Mouse (Mus musculus) liver, embryonic 12.5 days (tissue): Measurements from ENCODE around the gene Sesn3. TPM values are rescaled to one million over a fixed set of nuclear protein-coding genes. Genes with fewer than 3 reads are reported as not detected.

Experiments used
- ATAC-seq: fragments of 200-750 bp; cut with Nextera tagmentation; 2 replicates; pipeline ENCODE4 v1.8.0; 2017; ENCODE audit warnings: moderate number of reproducible peaks, mild to moderate bottlenecking, moderate library complexity
- H3K27ac ChIP-seq: fragments of 300-500 bp; sonication (generic); 2 replicates; pipeline ENCODE4 v1.5.1; 2016; ENCODE audit warnings: mild to moderate bottlenecking
- H3K27me3 ChIP-seq: fragments of 300-500 bp; sonication (generic); replicated peaks from 2 replicates; pipeline ENCODE4 v1.6.1; 2016; ENCODE audit warnings: mild to moderate bottlenecking, moderate library complexity
- H3K36me3 ChIP-seq: fragments of 300-500 bp; sonication (generic); 2 replicates; pipeline ENCODE4 v1.6.1; 2016; ENCODE audit warnings: mild to moderate bottlenecking, moderate library complexity
- H3K4me1 ChIP-seq: fragments of 300-500 bp; sonication (generic); 2 replicates; pipeline ENCODE4 v1.6.1; 2016
- H3K4me2 ChIP-seq: fragments of 300-500 bp; sonication (generic); 2 replicates; pipeline ENCODE4 v1.6.1; 2016; ENCODE audit warnings: mild to moderate bottlenecking, moderate library complexity
- H3K4me3 ChIP-seq: fragments of 300-500 bp; sonication (generic); 2 replicates; pipeline ENCODE4 v1.5.1; 2016; ENCODE audit warnings: mild to moderate bottlenecking, moderate library complexity
- H3K9ac ChIP-seq: fragments of 300-500 bp; sonication (generic); 2 replicates; pipeline ENCODE4 v1.6.1; 2016; ENCODE audit warnings: mild to moderate bottlenecking, moderate library complexity
- H3K9me3 ChIP-seq: fragments of 300-500 bp; sonication (generic); replicated peaks from 2 replicates; pipeline ENCODE4 v1.6.1; 2016; ENCODE audit warnings: mild to moderate bottlenecking, moderate library complexity
- WGBS: fragments of 180-500 bp; shearing (Covaris S2); methylation state at CpG from one replicate; pipeline ENCODE4 v1.1.7; 2016; ENCODE audit not compliant: insufficient replicate concordance; 5-methylcytosine and 5-hydroxymethylcytosine counted together
- polyA plus RNA-seq: library from polyadenylated mRNA; unstranded; fragments of >200 nt; fragmentation: Nextera tagmentation; extraction: Ambion mirVana; gene quantifications from 2 replicates; pipeline ENCODE4 v1.2.1, GENCODE M21; 2016

Gene Sesn3
- polyA plus RNA-seq, 1 experiment from 2014 or later = 2.4 TPM

DNA sequence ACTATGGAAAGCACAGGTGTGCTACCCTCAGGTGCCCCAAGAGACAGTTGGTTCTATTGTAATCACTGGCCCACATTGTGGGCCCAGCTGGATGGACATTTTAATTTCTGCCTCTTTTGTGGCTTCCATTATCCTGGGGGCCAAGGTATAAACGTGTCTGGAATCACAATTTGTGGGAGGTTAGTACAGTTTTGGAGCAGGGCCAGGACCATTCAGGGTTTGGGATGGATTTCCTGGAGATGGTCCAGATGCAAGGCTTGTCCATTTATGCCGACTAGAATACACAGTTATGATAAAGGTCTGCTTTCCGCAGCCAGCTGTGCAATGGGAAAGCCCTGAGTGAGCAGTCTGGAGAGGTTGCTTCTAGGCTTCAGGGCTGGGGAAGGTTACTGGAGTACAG is 13.7 kb upstream of the Sesn3 start:
- no peaks in the 10 kb centered on the region for H3K36me3 ChIP-seq
- H3K27ac ChIP-seq = no peak overlapping the region
- 45% methylated on average over 3 of the region's 3 CpGs for WGBS
- no peak overlapping the region for H3K4me3 ChIP-seq
- no peaks in the 10 kb centered on the region for H3K4me1 ChIP-seq
- H3K27me3 ChIP-seq = no peaks in the 10 kb centered on the region
- no peak for ATAC-seq
- no peaks in the 10 kb centered on the region for H3K9me3 ChIP-seq
- no peak overlapping the region for H3K4me2 ChIP-seq
- H3K9ac ChIP-seq = no peak overlapping the region

DNA sequence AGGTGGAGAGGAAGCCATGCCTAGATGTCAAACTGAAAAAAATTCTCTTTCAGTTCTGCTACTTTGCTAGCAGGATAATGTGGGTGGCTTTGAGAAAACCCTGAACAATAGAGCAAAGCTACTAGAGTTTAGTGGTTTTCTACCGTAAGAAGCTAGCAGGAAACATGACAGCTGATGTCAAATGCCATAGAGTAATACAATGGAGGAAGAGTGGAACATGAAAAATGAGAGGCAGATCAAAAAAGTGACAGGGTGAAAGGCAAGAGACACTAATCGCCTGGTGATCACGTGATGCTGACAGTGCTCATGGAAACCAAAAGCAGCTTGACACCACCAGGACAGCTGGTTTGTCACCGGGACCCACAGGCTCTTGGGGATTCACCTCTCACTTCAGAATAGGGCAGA is 12.3 kb upstream of the Sesn3 start:
- no peak for ATAC-seq
- Histone ChIP-seq H3K4me2 (no peak overlapping the region), H3K27ac (no peak overlapping the region), H3K36me3 (no peaks in the 10 kb centered on the region), H3K9ac (no peak overlapping the region), H3K4me3 (no peak overlapping the region), H3K9me3 (no peaks in the 10 kb centered on the region), H3K4me1 (no peaks in the 10 kb centered on the region), H3K27me3 (no peaks in the 10 kb centered on the region)
- 54% methylated on average over 4 of the region's 4 CpGs for WGBS

GRCm38 (mm10) chr9:14266470-14266869 is 8.4 kb upstream of the Sesn3 start:
- no peaks in the 10 kb centered on the region for H3K36me3 ChIP-seq
- H3K4me3 ChIP-seq = no peak overlapping the region
- no peaks in the 10 kb centered on the region for H3K9me3 ChIP-seq
- no peak overlapping the region for H3K9ac ChIP-seq
- H3K27ac ChIP-seq = no peak overlapping the region
- no peak for ATAC-seq
- H3K27me3 ChIP-seq = no peaks in the 10 kb centered on the region
- H3K4me2 ChIP-seq = no peak overlapping the region
- 32% methylated on average over 2 of the region's 2 CpGs for WGBS
- no peaks in the 10 kb centered on the region for H3K4me1 ChIP-seq

- no peaks in the 10 kb centered on the region for H3K4me1 ChIP-seq
- no peak overlapping the region for H3K4me2 ChIP-seq
- ATAC-seq = no peak
- H3K9ac ChIP-seq = no peak overlapping the region
- 58% methylated on average over 2 of the region's 2 CpGs for WGBS
- H3K4me3 ChIP-seq = no peak overlapping the region
- H3K36me3 ChIP-seq = no peaks in the 10 kb centered on the region
- no peaks in the 10 kb centered on the region for H3K27me3 ChIP-seq
- no peak overlapping the region for H3K27ac ChIP-seq
- no peaks in the 10 kb centered on the region for H3K9me3 ChIP-seq
Observed at GRCm38 (mm10) chr9:14268578-14268977, 6.3 kb upstream of the Sesn3 start.

GRCm38 (mm10) chr9:14272921-14273320 is 1.9 kb upstream of the Sesn3 start:
- WGBS = 59% methylated on average over 1 of the region's 1 CpGs

DNA sequence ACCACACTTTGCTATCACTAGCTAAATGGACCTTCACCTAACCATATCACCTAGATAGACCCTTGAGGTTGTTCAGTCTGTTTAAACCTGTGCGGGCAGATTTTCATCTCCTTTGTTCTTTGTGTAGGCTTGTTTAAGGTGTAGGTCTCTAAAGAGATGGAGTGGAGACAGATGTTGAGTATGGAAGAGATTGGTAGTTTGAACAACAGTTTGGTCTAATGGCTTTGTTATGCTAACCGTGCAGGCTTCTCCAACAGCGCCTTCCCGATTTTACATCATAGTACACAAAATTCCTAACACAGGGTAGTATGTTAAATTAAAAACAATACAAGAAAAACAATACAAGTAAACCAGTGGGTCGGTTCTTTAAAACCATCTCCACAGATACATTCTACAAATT is 281 bp upstream of the Sesn3 start:
- Histone ChIP-seq H3K4me2 (peak overlapping the region; percentile 90), H3K9me3 (no peaks in the 10 kb centered on the region), H3K4me1 (peaks cover 25% of the 10 kb centered on the region), H3K4me3 (peak overlapping the region; percentile 68), H3K9ac (0 out of 2 replicates have a peak overlapping the region, but pooled peaks have one; percentile 50), H3K27ac (0 out of 2 replicates have a peak overlapping the region, but pooled peaks have one; percentile 58), H3K27me3 (peaks cover 25% of the 10 kb centered on the region), H3K36me3 (no peaks in the 10 kb centered on the region)
- 38% methylated on average over 5 of the region's 5 CpGs for WGBS
- no peak for ATAC-seq

More at GRCm38 (mm10) chr9:14272921-14273320, 1.9 kb upstream of the Sesn3 start:
- no peak overlapping the region for H3K4me2 ChIP-seq
- no peak for ATAC-seq
- peaks cover 25% of the 10 kb centered on the region for H3K27me3 ChIP-seq
- no peaks in the 10 kb centered on the region for H3K9me3 ChIP-seq
- H3K4me1 ChIP-seq = peaks cover 25% of the 10 kb centered on the region
- no peak overlapping the region for H3K9ac ChIP-seq
- H3K4me3 ChIP-seq = no peak overlapping the region
- H3K36me3 ChIP-seq = no peaks in the 10 kb centered on the region
- no peak overlapping the region for H3K27ac ChIP-seq

DNA sequence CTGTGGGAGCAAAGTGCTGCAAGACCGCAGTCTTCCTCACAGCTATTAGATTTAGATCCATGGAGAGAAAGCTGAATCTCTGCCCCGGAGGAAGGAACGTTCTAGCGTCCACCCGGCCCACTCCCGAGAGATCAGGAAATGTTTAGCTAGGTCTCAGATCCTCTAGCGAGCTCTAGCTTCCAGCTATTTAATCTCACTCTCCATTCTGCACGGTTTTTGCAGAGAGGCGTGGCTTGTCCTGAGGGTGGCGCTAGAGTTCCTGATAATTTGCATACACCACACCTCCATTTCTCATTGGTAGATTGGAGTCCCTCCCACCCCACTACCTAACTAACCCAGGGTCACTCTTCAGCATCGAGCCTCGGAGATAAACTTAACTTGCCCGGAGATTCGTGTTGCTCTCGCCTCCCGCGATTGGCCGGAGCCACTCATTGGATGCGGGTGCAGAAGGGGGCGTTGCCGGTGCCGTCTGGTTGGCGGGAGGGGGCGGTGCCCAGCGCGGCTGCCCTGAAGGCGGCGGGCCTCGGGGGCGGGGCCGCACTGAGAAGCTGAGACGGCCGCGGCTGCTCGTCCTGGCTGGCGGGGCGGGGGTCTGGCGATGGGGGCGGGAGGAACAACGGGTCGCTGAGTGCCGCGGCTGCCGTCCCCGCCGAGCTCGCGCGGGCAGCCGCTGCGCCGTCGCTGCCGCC is 1.1 kb downstream of the Sesn3 start:
- H3K4me3 ChIP-seq = peak overlapping the region; percentile 68
- peak overlapping the region; percentile 58 for H3K9ac ChIP-seq
- H3K4me2 ChIP-seq = peak overlapping the region; percentile 90
- under 1% methylated on average over 46 of the region's 54 CpGs for WGBS
- peak; percentile 97 for ATAC-seq
- no peaks in the 10 kb centered on the region for H3K9me3 ChIP-seq
- H3K27me3 ChIP-seq = peaks cover 25% of the 10 kb centered on the region
- H3K4me1 ChIP-seq = peaks cover 25% of the 10 kb centered on the region
- no peaks in the 10 kb centered on the region for H3K36me3 ChIP-seq
- peak overlapping the region; percentile 73 for H3K27ac ChIP-seq

- ATAC-seq = peak; percentile 30; the same call in 1 of the 2 replicates
- H3K27ac ChIP-seq = peak overlapping the region; percentile 73
- H3K9ac ChIP-seq = peak overlapping the region; percentile 58
- under 1% methylated on average over 61 of the region's 61 CpGs for WGBS
- H3K27me3 ChIP-seq = peaks cover 25% of the 10 kb centered on the region
- peak overlapping the region; percentile 68 for H3K4me3 ChIP-seq
- no peaks in the 10 kb centered on the region for H3K9me3 ChIP-seq
- peaks cover 25% of the 10 kb centered on the region for H3K4me1 ChIP-seq
- no peaks in the 10 kb centered on the region for H3K36me3 ChIP-seq
- peak overlapping the region; percentile 90 for H3K4me2 ChIP-seq
Observed at GRCm38 (mm10) chr9:14276481-14277287, 1.8 kb downstream of the Sesn3 start.

- Histone ChIP-seq H3K27ac (no peak overlapping the region), H3K4me1 (peaks cover 25% of the 10 kb centered on the region), H3K4me2 (peak overlapping the region; percentile 90), H3K9me3 (no peaks in the 10 kb centered on the region), H3K4me3 (peak overlapping the region; percentile 68), H3K36me3 (no peaks in the 10 kb centered on the region), H3K27me3 (peaks cover 25% of the 10 kb centered on the region), H3K9ac (no peak overlapping the region)
- 6% methylated on average over 7 of the region's 7 CpGs for WGBS
- no peak for ATAC-seq
Observed at GRCm38 (mm10) chr9:14277365-14277991, 2.6 kb downstream of the Sesn3 start.

DNA sequence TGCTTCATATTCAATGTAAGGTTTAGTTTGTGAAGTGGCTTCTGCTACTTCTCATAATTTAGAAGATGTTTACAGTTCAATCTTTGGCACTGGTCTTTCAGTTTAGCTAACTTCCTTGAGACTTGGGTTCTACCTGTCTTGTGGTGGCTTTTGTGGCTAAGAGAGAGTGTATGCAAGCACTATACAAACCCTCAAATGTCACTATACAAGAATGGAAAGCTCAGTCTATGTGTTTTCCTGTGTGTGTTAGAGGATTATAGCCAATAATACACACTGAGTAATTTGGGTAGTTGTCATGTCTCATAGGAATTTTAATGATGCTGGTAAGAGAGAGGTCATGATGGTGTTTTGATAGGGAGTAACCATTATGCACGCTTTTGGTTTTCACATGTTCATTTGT is 5.8 kb downstream of the Sesn3 start:
- no peak for ATAC-seq
- Histone ChIP-seq H3K9ac (no peak overlapping the region), H3K4me3 (no peak overlapping the region), H3K4me1 (peaks cover 14% of the 10 kb centered on the region), H3K4me2 (no peak overlapping the region), H3K9me3 (no peaks in the 10 kb centered on the region), H3K27me3 (peaks cover 17% of the 10 kb centered on the region), H3K36me3 (no peaks in the 10 kb centered on the region), H3K27ac (no peak overlapping the region)
- WGBS = 70% methylated on average over 1 of the region's 1 CpGs

DNA sequence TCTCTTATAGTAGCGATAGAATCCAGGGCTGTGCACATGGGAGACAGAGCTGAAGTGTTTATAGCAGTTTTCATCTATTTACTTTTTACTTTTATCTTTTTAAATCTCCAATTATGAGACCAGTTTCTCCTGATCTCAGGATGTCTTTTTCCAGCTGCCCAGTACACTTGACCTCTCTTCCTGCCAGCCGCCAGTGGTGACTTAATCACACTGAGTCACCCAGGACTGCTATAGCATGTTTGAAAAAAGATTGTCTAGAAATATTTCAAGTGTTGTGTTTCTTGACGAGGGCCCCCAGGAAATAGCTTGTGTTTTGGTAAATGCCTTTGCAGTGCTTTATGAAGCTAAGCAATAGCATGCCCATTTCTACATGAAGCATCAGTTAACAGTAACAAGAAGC is 10.2 kb downstream of the Sesn3 start:
- ATAC-seq = no peak
- 55% methylated on average over 3 of the region's 3 CpGs for WGBS
- no peak overlapping the region for H3K27ac ChIP-seq
- no peaks in the 10 kb centered on the region for H3K4me1 ChIP-seq
- H3K27me3 ChIP-seq = no peaks in the 10 kb centered on the region
- no peak overlapping the region for H3K4me2 ChIP-seq
- no peak overlapping the region for H3K4me3 ChIP-seq
- no peaks in the 10 kb centered on the region for H3K9me3 ChIP-seq
- no peaks in the 10 kb centered on the region for H3K36me3 ChIP-seq
- no peak overlapping the region for H3K9ac ChIP-seq

GRCm38 (mm10) chr9:14287234-14287633 is 12.4 kb downstream of the Sesn3 start:
- H3K4me2 ChIP-seq = no peak overlapping the region
- H3K27me3 ChIP-seq = no peaks in the 10 kb centered on the region
- no peak for ATAC-seq
- no peaks in the 10 kb centered on the region for H3K36me3 ChIP-seq
- no peaks in the 10 kb centered on the region for H3K9me3 ChIP-seq
- H3K4me1 ChIP-seq = no peaks in the 10 kb centered on the region
- H3K4me3 ChIP-seq = no peak overlapping the region
- no peak overlapping the region for H3K9ac ChIP-seq
- WGBS = 36% methylated on average over 1 of the region's 1 CpGs
- no peak overlapping the region for H3K27ac ChIP-seq
